Mouse (Mus musculus): ENCODE results near the gene Tecta. TPM values are rescaled to one million over a fixed set of nuclear protein-coding genes. Genes with fewer than 3 reads are reported as not detected.
A peak's percentile ranks its signal among the peaks of the same experiment; 100 is the strongest.

The Tecta gene
- total RNA-seq (2021) = under 1 TPM; 0.07 to 0.10 TPM
- long read RNA-seq, experiment 1 = 0 reads
- long read RNA-seq, experiment 2 = 0 reads

GRCm38 (mm10) chr9:42399829-42400228 lies at the start of gene Tecta:
Gene Tecta (minus strand): TSS chr9:42399929.
- no peak for DNase-seq
- intact Hi-C loops (cut with DNase I) = no loop called here

DNA sequence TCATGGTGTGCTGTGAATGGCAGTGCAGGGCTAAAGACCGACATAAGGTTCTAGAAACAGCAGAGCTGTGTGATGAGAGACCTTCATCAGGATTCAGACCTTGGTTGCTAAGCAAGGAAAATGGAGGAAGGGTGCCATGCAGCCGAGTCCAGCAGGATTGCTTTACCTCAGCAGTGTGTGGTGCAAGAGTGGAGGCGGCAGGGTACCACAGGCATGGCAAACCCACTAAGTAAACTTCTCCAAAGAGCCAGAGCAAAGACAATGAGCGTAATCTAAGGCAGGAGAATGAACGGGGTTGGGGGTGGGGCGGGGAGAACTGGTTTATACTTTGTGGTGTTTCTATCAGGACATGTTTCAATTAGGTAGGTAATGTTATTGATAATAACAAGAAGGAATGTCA lies 49.3 kb upstream of the Tecta start:
- intact Hi-C loops (cut with DNase I) = no loop called here
- DNase-seq = no peak

DNA sequence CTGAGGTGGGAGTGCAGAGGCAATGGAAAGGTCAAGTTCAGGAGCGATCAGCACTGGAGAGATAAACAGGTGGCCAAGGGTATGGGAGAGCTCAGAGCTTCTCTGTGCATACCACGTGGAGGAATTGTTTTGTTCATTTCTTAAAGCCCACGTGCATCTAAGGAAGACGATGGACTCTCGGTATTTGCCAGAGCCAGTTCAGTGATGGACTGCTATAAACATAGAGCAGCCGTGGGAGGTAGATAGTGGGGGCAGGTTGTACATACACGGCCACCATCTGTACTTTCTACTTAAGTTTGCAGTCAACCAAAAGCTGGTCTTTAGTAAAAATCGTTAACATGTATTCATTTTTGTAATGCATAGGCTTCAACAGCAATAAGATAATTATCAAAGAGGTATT lies 42.4 kb upstream of the Tecta start:
- DNase-seq = no peak
- intact Hi-C loops (cut with DNase I) = no loop called here

GRCm38 (mm10) chr9:42441234-42441633 lies 41.5 kb upstream of the Tecta start:
- intact Hi-C loops (cut with DNase I) = no loop called here

DNA sequence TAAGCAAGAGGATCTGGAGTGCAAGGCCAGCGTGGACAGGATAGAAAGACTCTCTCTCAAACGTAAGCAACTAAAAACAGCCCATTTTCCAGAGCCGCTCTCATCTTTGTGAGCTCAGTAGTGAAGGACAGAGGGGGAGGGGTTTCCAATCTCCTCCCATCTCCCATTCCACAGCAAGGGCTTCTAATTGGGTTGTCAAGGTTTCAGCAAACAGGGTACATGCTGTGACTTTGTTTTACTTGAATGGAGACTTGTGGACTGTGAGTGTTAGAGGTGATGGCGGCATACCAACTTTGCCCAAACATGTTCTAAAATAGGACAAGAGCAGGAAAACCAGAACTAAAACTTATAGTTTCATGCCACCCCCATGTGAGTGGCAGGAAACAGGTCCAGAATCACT lies 39.7 kb upstream of the Tecta start:
- intact Hi-C loops (cut with DNase I) = no loop called here
- no peak for DNase-seq

More at GRCm38 (mm10) chr9:42441234-42441633, 41.5 kb upstream of the Tecta start:
- DNase-seq = no peak

DNA sequence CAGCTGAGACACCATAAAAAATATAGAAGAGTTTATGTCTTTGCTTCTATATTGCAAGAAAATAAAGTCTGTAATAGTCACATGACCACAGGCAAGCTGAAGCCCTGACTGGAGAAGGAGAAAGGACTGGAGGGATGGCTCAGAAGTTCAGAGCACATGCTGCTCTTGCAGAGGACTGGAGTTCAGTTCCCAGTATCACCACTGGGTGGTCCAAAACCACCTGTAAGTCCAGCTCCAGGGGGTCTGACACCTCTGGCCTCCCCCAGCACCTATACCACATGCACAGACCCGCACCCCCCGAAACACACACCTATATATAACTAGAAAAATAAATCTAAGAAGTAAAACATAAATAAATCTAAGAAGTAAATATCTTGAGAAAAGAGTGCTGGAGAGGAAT lies 32.4 kb upstream of the Tecta start:
- DNase-seq = no peak
- intact Hi-C loops (cut with DNase I) = no loop called here

- intact Hi-C loops (cut with DNase I) = no loop called here
Observed at GRCm38 (mm10) chr9:42431606-42432005, 31.9 kb upstream of the Tecta start.

GRCm38 (mm10) chr9:42428060-42428924 lies 28.6 kb upstream of the Tecta start:
- intact Hi-C loops (cut with DNase I) = no loop called here
- peak; percentile 17 to 23 for DNase-seq

More at GRCm38 (mm10) chr9:42431606-42432005, 31.9 kb upstream of the Tecta start:
- DNase-seq = no peak

DNA sequence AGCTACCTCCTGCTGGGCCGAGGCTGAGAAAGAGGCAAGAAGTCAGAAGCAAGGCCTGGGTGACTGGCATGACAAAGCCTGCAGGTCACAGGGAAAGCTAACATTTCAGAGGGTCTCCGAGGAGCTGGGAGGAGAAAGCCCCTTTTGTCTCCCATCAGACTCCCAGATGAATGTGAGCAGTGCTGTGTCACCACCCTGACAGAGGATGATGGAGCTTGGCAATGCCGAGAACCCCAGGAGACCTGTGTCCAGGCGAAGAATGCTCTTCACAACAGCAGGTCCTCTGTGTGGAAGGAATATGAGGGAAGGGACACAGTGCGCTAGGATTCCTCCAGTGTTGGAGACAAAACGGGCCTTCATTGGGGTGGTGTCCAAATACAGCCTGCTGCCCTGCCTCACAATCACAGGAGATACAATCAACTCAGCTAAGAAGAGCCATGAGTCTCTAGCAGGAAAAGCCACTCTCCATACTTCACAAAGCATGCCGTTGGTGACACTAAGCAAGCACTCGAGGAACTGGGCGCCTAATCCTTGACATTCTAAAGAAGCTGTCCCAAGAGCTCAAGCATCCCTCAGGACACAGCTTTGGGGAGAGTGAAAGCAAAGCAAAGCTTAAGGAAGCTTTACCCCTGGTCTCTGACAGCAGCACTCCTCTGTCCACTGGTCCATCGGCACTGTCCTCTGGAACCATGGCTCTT lies 27.1 kb upstream of the Tecta start:
- intact Hi-C loops (cut with DNase I) = no loop called here

GRCm38 (mm10) chr9:42423649-42424048 lies 23.9 kb upstream of the Tecta start:
- DNase-seq = no peak
- intact Hi-C loops (cut with DNase I) = no loop called here

More for the DNA sequence above, 27.1 kb upstream of the Tecta start:
- DNase-seq = no peak

- DNase-seq = no peak
- intact Hi-C loops (cut with DNase I) = no loop called here
Observed at GRCm38 (mm10) chr9:42419687-42420086, 20.0 kb upstream of the Tecta start.

DNA sequence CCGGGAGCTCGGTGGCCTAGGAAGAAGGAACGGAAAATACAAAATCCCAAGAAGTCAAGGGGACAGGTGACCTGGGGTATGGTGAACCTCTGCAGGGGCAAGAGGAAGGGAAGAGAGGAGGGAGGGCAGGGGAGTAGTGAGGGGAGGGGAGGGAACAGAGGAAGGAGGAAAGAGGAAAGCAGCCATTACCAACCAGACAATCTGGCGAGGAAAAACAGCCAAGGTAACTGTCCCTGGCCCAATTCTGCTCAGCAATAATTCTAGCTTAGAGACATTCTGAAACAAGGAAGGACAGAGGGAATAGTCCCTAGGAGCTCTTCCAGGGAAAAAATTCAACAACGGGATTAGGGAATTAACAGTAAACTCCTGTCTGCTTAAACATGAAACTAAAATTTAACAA lies 19.1 kb upstream of the Tecta start:
- intact Hi-C loops (cut with DNase I) = no loop called here

GRCm38 (mm10) chr9:42417352-42417952 lies 17.7 kb upstream of the Tecta start:
- intact Hi-C loops (cut with DNase I) = no loop called here
- peak in 1 of 2 experiments; percentile 23 for DNase-seq

More for the DNA sequence above, 19.1 kb upstream of the Tecta start:
- no peak for DNase-seq

DNA sequence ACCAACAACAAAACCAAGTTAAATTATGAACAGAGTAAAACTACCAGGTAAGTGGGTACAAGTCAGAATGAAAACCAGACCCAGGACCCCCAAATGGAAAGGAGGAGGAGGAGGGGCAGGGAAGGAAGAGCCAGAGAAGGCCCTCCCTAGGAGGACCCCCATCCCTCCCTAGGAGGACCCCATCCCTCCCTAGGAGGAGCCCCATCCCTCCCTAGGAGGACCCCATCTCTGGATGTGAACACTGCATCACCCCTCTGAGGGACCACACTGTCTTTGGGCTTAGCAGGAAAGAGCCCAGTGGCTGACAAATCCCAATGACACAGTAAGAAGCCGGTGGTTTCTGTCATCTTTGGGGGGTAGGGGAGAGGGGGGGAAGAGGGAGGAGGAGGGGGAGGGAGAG lies 15.5 kb upstream of the Tecta start:
- no peak for DNase-seq
- intact Hi-C loops (cut with DNase I) = no loop called here

- intact Hi-C loops (cut with DNase I) = no loop called here
- DNase-seq = no peak
Observed at GRCm38 (mm10) chr9:42413345-42413744, 13.6 kb upstream of the Tecta start.

DNA sequence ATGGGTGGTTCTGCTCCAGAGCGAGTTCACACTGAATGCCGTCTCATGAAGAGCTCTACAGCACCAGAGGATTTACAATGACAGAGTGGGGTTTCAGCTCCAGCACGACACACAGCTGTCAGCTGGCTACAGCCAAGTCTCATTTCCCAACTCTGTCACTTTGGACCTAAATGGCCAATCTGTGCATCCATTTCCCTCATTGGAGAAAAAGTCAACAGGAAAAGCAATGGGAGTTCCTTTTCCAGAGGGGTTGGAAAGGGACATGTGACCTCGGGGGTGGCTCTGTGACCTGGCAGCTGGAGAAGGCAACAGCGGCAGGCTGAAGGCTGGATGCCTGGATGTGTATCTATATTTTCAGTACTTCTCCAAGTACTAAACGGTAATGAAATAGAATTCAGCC lies 11.6 kb upstream of the Tecta start:
- intact Hi-C loops (cut with DNase I) = no loop called here
- DNase-seq = peak; percentile 6 to 9

DNA sequence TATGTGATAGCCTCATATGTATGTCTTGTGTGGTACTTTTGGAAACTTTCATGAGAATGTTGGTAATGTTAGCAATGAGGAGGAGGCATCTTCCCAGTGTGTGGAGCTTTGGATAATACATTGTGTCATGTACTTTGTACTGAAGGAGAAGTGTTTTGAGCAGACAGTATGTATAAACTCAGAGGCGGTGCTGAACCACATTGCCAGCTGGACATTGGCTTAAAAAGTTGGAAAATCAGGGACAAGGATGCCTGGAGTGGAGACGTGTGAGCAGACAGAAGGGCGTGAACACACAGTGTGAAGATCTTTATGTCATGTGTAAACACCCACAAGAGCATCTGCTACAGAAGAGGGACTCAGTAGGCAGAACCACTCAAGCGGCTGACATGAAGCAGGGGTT lies 6.0 kb upstream of the Tecta start:
- no peak for DNase-seq
- intact Hi-C loops (cut with DNase I) = no loop called here

- intact Hi-C loops (cut with DNase I) = no loop called here
- DNase-seq = no peak
Observed at GRCm38 (mm10) chr9:42401486-42401885, 1.8 kb upstream of the Tecta start.

DNA sequence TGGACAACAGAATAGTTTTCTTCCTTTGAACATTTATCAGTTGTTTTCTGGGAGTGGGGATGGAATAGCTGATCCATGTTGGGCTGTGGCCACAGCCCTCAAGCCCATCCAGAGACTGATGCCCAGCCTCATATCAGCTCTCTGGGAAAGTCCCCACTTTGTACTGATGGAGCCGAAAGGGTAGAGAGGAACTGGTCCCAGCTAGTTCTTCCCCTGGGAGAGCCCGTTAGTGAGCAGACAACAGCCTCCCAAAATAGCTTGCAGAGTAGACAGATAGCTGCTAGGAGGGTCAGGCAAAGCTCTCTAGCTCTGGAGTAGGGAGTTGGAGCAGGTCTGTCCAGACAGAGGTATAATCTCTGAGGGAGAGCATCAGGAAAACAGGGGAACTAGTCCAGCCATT lies 3.6 kb downstream of the Tecta start:
- DNase-seq = peak in 1 of 2 experiments; percentile 10
- intact Hi-C loops (cut with DNase I) = no loop called here

- DNase-seq = no peak
- intact Hi-C loops (cut with DNase I) = no loop called here
Observed at GRCm38 (mm10) chr9:42394903-42395302, 4.8 kb downstream of the Tecta start.

DNA sequence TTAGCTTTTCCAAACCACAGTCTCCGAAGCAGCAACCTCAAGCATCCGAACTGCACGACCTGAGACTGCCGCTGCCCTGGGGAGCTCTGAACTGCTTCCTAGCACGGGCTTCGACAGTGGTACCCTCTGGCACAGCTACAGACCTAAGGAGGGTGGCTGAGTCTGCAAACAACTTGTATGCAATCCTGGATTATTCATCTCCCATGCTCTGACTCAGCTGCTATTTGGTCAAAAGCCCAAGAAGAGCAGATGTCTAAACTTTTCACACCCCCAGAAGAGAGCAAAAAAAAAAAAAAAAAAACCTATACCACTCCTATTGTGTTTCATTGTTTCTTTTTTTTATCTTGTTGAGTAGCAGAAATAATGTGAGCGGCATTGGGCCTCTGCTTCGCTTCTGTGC lies 5.4 kb downstream of the Tecta start:
- intact Hi-C loops (cut with DNase I) = no loop called here
- DNase-seq = no peak
